In genomic region chr9:25377771-25378747, GRCm38 (mm10) we compare ENCODE assay signal across 9 mouse cellular contexts.
DNase-seq lines count a peak whose midpoint lies in the region; ATAC-seq lines count a peak whose summit lies in the region.
"Had no signal": no experiment of that assay in that cellular context is flagged by ENCODE, and none has a peak within 500 bp of the region (broad histone marks: within the 10 kb centered on the region; RNA-seq: fewer than 3 reads in every experiment).

No protein-coding gene starts in this region.

- H3K4me1 ChIP-seq in hindbrain, embryonic 14.5 days (replicated peaks; ENCODE audit: control insufficient read depth, insufficient read depth, low read length) = no peaks in the 10 kb centered on the region
- peaks cover 2% of the 10 kb centered on the region; the same call in 1 of the 2 replicates for H3K4me1 ChIP-seq in hindbrain, embryonic 12.5 days

- 52% methylated on average over 12 of the region's 12 CpGs for WGBS in hindbrain, embryonic 14.5 days
- WGBS in hindbrain, embryonic 12.5 days = 58% methylated on average over 12 of the region's 12 CpGs

- H3K4me2 ChIP-seq in hindbrain, embryonic 14.5 days (replicated peaks) = no peak overlapping the region
- no peak overlapping the region for H3K4me2 ChIP-seq in hindbrain, embryonic 12.5 days (replicated peaks)

- H3K9ac ChIP-seq in hindbrain, embryonic 14.5 days = no peak overlapping the region
- H3K9ac ChIP-seq in hindbrain, embryonic 12.5 days = no peak overlapping the region

- peak; percentile 60 for DNase-seq in hindbrain, embryonic 14.5 days (ENCODE audit: low spot score)
- DNase-seq in brain, embryonic 18.5 days (ENCODE audit: low read depth, low spot score) = peak; percentile 69
- DNase-seq in heart, adult 9 months (ENCODE audit: low spot score in 2 of 2) = peak; percentile 15 to 39
- peak; percentile 37 for DNase-seq in lung, postnatal 10 days
- DNase-seq in spleen, postnatal 14 days (ENCODE audit: low spot score in 2 of 2) = no peak
- no peak for DNase-seq in adrenal gland, postnatal 25 days
- no peak for DNase-seq in c-Kit-positive CD71-positive TER-119-positive erythroid progenitor cells, embryonic 14.5 days (ENCODE audit: low spot score)

- no peak overlapping the region for H3K4me3 ChIP-seq in hindbrain, embryonic 14.5 days (replicated peaks; ENCODE audit: low read length)
- H3K4me3 ChIP-seq in hindbrain, embryonic 12.5 days = no peak overlapping the region
- H3K4me3 ChIP-seq: left cerebral cortex, adult 2 months had no signal

- peak; percentile 89 for ATAC-seq in hindbrain, embryonic 14.5 days (ENCODE audit: low FRiP score)
- ATAC-seq in hindbrain, embryonic 12.5 days (ENCODE audit: low FRiP score) = no peak

- H3K27me3 ChIP-seq in hindbrain, embryonic 14.5 days (ENCODE audit: control insufficient read depth, insufficient read depth, low read length) = no peaks in the 10 kb centered on the region
- no peaks in the 10 kb centered on the region for H3K27me3 ChIP-seq in hindbrain, embryonic 12.5 days

- H3K27ac ChIP-seq in hindbrain, embryonic 14.5 days = peak overlapping the region; percentile 73
- no peak overlapping the region for H3K27ac ChIP-seq in hindbrain, embryonic 12.5 days
- H3K27ac ChIP-seq: left cerebral cortex, adult 2 months had no signal

- H3K9me3 ChIP-seq in hindbrain, embryonic 14.5 days (ENCODE audit: control insufficient read depth, low read length) = no peaks in the 10 kb centered on the region
- no peaks in the 10 kb centered on the region for H3K9me3 ChIP-seq in hindbrain, embryonic 12.5 days (replicated peaks)

- no peaks in the 10 kb centered on the region for H3K36me3 ChIP-seq in hindbrain, embryonic 14.5 days (replicated peaks; ENCODE audit: control insufficient read depth, insufficient read depth)
- H3K36me3 ChIP-seq in hindbrain, embryonic 12.5 days = no peaks in the 10 kb centered on the region

Comparison
In these comparisons a context has a peak if more than half of its experiments do, and no peak if none do; other contexts are left out.
1. DNase-seq: peak in hindbrain, embryonic 14.5 days (single experiment), brain, embryonic 18.5 days (single experiment), heart, adult 9 months (2 of 2) and lung, postnatal 10 days (single experiment); none in spleen, postnatal 14 days (0 of 2), adrenal gland, postnatal 25 days (single experiment) and c-Kit-positive CD71-positive TER-119-positive erythroid progenitor cells, embryonic 14.5 days (single experiment).